Mouse (Mus musculus) liver, embryonic 14.5 days (tissue): Measurements from ENCODE around the gene Mpped2.

ENCODE experiments used
- CTCF ChIP-seq: IDR thresholded peaks from 2 replicates; pipeline ENCODE4 v1.5.1; 2016; ENCODE audit warnings: antibody characterized with exemption, low read depth, control low read depth
- EP300 ChIP-seq: IDR thresholded peaks from 2 replicates; pipeline ENCODE4 v1.6.1; 2016; ENCODE audit warnings: antibody characterized with exemption, low read depth

- TF ChIP-seq EP300 (no peak), CTCF (no peak)
Observed at GRCm38 (mm10) chr2:106783311-106783710, 90.2 kb downstream of the Mpped2 start.
